Mouse (Mus musculus) CD4-positive helper T cell, adult 2 months (primary cell): ENCODE results near the gene Hoxc5.

Experiments
- DNase-seq: peaks from one replicate; pipeline ENCODE4 v3.0.0-alpha.2; 2012; ENCODE audit warnings: low read depth, missing footprints, low spot score

Hoxc5 gene

DNA sequence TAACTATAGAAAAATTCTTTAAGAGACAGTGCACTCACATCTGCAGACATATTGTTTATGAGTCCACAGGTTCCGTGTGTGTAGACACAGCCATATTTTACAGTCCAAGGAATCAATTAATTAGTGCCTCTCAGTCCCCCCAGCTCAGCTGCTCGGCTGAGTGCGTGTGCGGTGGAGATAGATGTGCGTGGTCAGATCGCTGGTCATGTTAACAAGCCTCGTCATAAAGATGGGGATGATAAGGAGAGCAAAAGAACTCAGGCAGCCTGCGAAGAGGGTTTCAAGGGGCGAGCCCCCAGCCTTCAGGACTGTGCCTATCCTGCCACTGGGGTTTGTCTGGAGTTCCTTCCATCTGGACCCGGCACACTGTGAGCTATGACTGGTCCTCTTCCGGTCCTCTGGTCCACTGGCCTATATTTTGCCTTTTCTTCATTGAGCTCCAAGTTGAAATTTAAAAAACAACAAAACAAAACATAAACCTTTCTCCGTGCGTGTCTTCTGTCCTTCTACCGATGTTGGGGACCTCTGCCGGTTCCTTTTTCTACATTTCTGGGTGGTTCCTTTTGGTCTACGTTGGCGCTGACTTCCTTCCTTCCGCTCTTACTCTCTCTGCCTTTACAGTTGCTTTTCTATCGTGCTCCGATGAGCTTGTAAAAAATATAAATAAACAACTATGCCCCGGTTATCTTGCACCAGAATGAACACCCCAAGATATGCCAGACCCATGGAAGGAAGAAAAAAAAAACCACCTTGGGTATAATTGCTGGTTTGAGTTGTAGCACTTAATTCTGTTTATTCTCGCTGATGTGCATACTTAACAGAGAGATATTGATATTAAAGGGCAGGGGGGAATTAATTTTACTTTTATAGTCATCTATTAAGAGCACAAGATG lies 21.8 kb upstream of the Hoxc5 start:
- no peak for DNase-seq

DNA sequence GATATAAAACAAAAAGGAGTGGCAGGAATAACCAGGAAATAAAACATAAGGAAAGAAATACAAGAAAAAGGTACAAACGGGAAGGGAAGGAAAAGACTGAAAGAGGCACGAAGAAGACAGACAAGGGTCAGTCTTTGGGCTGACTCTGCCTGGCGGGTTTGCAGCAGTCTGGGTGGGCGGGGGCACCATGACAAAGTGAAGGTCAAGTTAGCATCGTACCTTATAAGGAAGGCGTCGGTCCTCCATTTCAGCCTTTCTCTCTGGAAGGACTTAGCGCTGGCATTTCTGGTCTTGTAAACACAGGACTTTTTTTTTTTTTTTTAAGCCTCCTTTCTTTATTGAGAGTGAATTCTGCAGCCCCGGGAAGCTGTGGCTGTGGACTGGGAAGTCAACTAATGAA lies 20.0 kb upstream of the Hoxc5 start:
- DNase-seq: no peak

DNA sequence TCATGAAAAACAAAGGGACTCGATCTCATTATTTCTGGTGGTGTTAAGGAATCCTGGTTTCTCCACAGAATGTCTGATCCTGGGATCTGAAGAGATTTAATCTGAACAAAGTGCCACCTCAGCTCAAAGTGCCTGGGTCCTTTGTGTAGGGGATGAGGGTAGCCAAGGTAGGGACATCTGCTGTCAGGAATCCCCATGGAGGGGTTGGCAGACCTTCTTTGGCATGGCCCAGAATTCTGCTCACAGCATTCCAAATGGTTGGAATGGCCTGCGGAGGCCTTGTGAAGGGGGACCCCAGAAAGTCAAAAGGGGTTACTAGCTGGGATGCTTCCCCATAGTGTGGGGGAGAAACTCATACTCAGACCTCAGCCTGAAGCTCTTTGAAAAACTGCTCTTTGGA lies 18.4 kb upstream of the Hoxc5 start:
- no peak for DNase-seq

DNA sequence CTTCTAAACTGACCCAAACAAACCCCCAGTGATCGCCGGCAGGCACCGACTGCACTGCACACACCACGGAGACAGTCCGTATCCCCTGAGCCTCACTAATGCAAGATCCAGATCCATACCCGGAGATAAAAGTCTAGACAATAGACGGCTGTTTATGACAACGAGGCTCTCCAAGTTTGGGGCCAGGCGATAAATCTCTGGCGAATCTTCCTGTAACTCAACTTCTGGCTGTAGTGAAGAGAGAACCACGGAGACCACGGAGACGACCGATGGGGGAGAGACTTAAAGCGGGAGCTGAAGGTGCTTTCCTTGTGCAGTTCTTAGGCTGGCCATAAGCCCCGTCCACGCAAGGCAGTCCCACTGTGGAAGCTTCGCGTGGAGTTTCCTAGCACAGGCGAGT lies 17.5 kb upstream of the Hoxc5 start:
- no peak for DNase-seq

DNA sequence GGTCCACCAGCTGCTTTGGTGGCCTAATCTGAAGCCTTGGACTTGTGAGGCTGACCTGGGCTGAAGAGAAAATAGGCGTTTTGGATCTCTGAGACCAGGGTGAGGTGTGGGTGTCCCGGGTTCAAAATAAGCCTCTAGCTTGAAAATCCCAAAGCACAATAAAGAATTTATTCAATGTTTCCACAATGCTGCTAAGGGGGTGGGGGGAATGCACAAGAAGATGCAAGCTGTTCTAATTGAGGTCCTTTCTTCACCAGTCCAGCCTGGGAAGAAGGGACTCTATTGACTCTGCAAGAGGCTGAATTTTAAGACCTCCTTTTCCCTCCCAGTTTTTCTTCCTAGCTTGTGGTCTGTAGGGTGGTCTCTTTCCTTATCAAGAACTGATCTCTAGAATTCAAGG lies 16.4 kb upstream of the Hoxc5 start:
- no peak for DNase-seq

DNA sequence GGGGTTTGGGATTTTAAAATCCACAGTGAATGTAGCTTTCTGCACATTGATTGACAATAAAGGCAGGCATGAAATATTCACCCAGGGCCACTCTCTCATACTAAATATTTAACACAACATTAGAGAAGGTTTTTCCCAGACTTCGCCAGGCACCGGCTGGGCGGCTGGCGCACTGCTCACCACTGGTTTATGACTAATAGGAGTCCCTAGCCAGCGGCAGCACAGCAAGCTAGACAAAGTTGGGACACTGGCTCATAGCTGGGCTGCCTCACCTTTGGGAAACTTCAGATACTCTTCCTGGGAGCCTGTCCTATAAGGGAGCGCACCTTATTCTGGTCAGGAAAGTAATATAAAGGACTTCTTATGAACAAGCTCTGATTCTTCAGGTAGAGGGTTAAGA lies 13.7 kb upstream of the Hoxc5 start:
- no peak for DNase-seq

DNA sequence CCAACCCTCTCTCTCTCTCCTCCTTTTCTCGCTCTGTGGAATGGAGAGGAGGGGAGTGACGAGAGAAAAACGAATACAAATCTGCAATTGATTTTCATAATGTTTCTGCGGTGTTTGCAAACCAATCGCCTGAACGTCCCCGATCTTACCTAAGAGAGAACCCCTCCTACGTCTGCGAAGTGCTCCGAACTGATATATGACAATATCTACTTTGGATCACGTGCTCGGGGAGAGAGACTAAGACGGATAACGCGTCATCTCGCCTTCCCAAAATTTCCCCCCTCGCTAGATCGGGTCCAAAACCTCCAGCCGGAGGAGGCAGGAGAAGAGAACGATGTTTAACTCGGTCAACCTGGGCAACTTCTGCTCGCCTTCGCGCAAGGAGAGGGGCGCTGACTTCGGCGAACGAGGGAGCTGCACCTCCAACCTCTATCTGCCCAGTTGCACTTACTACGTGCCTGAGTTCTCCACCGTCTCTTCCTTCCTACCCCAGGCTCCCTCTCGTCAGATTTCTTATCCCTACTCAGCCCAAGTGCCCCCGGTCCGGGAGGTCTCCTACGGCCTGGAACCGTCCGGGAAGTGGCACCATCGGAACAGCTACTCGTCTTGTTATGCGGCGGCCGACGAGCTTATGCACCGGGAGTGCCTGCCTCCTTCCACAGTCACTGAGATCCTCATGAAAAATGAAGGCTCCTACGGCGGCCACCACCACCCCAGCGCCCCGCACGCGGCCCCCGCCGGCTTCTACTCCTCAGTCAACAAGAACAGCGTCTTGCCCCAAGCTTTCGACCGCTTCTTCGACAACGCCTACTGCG lies 12.8 kb upstream of the Hoxc5 start, which contains the start of gene Hoxc11:
Gene Hoxc11, plus strand, starts transcription at position 236 of the 815 bp plus-strand sequence.
- DNase-seq: no peak

DNA sequence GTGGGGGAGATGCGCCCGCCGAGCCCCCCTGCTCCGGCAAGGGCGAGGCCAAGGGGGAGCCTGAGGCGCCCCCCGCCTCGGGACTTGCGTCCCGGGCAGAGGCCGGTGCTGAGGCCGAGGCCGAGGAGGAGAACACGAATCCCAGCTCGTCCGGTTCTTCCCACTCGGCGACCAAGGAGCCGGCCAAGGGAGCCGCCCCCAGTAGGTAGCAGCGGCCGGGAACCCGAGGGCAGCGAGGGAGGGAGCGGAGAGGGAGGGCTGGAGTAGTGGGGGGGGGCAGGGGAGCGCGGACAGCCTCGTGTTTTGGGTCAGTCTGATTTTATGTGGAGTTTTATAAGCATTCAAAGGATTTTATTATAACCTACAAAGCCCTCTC lies 12.2 kb upstream of the Hoxc5 start:
- no peak for DNase-seq

DNA sequence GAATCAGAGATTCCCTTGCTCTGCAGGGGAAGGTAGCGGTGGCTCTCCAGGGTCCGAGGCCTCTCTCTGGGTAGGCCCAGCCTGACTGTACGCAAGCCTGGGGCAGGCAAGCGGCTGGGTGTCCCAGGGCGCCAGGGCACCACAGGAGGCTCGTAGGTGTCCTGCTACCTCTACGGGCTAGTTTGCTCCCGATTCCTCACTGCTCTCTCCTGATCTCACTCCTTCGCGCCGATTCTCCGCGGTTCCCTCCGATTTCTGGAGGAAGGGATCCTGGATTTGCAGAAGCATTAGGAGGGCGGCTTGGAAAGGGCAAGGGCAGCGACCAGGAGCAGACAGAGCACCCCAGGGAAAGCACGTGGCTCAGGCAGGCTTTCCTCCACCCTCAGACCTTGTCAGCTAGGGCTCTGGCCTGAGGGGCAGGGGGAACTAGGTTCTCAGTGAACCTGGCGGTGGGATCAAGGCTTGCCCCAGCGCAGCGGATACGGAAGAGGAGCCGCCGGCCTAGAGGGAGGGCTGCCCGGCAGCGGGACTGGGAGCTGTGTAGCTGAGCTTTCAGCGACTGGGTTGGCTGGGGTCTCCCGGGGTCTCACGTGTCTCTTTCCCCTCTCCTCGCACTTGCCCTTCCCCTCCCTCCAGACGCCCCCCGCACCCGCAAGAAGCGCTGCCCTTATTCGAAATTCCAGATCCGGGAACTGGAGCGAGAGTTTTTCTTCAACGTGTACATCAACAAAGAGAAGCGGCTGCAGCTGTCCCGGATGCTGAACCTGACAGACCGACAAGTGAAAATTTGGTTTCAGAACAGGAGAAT lies 11.2 kb upstream of the Hoxc5 start:
- no peak for DNase-seq

DNA sequence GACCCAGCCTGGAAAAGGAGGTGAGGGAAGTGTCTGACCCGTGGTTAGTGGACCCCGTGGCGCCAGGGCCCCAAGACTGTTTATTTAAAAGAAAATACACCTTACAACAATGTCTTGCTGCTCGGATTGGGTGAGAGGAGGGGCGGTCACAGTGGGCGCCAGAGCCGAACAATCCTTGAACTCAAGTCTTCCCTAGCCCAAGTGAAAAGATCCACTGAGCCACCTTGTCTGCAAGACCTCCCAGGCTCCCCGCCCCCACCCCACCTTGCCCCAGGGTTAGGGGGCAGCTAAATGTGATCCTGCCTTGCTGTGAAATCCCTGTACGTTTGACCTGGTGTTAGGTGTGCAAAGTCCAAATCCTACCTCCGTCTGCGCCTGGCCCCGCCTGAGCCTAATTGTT lies 10.3 kb upstream of the Hoxc5 start:
- DNase-seq: no peak

DNA sequence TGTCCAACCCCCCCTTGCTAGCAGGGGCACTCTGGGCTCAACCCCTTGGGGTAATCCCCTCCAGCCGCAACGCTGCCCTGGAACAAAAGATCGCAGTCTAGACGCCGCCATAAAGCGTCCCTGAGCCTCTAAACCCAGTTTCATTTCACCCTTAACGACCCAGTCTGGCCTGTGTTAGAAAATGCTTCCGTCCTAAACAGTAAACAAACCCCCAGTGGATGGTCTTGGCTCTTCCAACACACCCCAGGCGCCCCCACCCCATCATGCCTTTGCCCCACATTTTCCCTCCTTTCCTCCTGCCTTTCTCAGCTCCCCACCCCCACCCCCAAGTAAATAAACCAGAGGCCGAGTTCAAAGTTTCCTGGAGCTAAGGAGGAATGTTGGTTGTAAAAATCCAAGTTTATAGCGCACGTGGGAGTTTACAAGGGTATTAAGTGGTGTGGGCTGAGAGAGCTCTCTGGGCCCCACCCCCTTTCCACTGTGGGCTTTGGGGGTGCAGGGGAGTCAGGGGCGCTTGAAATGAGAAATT lies 7.5 kb upstream of the Hoxc5 start:
- no peak for DNase-seq

DNA sequence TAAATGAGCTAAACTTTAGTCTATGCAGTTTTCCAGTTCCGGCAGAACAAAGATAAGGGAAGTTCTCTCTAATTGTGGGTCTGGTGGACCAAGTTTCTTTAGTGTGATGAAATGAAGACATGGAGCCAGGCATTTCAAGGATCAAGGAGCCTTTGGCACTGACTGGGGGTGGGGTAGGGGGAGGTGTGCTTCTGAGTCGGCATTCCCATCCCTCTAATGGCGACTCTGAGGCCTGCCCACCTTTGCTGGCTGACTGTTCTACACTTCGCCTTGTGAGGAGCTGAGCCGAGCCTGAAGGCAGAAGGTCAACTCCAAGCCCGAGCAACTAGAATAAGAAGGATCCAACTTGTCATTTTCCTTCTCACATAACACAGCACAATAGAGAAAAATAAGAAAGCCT lies 5.5 kb upstream of the Hoxc5 start:
- no peak for DNase-seq

DNA sequence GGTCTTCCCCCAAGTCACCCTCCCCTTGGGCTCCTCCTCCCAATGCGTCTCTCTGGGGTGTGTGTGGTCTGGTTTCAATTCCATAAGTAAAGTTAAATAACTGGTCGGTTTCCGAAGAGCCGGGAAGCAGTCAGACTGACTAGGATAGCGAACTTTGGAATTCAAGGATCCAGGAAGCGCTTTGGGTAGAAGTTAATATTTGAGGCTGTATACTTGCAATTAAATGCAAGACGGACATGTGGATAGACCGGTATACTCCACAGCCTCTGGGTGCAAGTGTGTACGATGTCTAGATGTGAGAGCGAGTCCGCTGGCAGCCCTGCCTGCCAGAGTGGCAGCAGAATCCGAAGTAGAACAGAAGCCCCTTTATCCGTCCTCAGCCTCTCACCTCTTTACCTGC lies 4.8 kb upstream of the Hoxc5 start:
- no peak for DNase-seq

DNA sequence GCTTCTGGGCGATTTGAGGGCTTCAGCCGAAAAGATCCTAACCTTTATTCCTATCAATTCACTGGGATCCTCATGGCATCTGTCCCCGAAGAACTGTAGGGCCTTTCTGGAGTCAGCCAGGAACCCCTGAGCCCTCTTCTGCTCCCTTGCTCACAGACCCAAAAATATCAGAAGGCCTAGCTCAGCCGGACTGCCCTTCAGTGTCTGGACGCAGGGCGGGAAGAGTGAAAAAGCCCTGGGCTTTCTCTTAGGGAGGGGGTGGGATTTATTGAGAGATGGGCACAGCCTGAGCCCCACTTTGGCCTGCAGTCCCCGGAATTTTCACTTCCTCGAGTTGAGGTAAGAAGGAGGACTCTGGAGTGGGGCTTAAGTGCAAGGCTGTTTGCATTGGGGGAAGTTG lies 4.0 kb upstream of the Hoxc5 start:
- DNase-seq: no peak

DNA sequence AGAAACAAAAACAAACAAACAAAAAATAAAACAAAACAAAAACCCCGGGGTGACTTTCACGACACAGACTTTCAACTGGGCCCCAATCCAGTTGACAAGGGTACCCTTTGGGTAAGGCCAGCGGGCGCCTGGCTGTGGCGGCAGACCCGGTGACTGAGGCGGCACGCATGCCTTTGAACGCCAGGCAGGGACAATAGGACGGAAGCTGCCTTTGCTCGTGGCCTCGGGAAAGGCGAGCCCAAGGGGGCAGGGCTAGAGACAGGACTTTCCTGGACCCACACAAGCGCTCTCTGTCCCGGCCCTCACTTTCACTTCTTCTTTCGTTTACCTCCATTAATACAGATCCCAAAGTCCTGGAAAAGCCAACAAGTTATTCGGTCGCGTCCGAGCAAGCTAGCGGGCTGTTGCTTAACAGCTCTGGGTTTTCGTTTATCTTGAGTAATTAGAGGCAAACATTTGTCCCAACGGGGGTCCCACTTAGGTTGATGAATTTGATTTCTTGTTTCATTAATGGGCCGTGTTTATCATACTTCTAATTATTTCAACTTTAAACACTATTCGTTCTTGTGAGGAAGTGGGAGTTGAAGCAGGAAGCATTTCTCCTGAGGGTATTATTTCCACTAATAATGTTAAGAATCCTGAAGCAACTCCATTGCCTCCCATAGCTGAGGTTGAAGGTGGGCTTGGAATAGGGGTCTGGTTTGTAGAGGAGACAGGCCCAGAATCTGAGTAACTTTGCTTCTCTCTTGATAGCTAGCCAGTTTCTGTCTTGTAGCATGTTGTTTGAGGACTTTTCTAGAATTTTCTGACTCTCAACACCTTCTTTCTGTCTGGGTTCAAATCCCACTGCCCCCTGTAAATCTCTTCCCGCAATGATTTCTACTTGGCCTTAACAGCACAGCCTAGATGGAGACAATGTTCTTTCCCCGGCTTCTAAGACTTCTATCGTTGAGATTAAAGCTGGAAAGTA lies 3.3 kb upstream of the Hoxc5 start:
- DNase-seq: no peak

DNA sequence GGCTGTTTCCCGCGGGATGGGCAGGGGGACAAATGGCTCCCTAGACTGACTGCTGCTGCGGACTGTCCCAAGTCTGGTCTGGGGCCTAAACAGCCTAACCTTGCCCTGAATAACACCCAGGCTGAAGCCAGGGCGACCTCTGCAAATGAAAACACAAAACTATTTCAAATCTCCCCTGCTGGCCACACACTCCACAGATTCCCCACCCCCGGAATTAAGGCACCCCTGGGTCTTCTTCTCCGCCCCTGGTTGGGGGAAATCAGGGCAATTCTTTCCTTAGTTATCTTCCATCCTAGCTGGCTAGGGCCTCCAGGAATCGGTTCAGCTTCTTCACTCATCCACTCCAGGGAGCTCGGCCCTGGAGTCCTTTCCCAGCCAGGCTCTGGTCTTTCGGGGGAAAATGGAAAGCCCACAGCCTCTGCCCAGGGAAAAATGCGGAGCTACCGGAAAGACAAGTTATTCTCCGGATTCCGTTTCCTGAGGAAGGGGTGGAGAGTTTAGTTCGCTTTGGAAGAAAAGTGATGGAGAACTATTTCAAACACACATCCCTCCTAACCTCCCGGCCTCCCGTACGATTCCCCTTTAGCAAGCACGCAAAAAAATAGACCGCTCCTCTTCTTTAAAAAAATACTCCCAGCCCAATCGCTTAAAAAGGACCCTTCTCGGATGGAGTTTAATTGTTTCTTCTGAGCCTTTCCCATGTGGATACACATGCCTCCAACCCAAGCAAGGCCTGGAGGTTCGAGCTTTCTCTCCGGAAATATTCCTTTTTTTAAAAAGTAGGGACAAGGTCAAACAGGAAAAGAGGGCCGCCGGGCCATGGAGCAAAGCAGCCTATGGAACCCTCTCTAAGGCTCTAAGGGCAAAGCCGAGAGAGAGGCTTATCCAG lies 2.0 kb upstream of the Hoxc5 start:
- DNase-seq: no peak

DNA sequence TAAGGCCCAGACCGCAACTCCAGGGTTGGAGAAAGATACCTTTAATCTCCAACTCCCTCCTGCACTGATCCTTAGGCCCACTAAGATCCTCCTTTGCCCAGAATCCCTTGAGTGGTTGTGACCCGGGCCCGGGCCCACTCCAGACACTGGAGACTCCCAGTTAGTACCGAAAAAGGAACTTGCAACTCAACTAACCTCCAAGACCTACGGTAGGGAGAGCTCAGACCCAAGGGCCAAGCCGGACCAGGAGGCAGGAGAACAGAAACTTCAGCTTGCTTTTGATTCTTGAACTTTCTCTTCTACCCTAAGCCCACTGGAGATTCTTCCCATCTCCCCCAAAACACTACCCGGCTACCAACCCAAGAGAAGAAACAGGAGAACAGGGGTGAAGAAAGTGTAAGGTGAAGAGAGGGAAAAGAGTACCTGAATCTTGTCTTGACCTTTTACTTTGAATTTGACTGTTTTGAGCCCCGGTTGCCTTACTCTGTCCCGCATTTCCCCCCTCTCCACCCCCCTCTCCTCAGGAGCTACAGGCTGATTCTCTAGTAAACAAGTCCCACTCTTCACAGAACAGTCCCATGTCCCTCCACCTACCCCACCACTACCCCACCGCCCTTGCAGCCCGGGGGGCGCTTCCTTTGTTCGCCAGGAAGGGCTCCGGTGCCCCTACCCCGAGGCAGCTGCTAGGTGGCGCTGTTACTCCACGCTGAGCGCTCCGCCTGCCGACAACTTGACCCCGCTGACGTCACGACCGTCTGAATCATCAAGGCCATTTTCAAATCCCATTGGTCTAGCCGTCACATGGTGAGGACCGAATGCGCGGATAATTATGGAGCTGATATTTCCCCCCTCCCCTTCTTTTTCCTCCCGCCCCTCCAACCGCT lies 1.1 kb upstream of the Hoxc5 start:
- peak; percentile 68 for DNase-seq

DNA sequence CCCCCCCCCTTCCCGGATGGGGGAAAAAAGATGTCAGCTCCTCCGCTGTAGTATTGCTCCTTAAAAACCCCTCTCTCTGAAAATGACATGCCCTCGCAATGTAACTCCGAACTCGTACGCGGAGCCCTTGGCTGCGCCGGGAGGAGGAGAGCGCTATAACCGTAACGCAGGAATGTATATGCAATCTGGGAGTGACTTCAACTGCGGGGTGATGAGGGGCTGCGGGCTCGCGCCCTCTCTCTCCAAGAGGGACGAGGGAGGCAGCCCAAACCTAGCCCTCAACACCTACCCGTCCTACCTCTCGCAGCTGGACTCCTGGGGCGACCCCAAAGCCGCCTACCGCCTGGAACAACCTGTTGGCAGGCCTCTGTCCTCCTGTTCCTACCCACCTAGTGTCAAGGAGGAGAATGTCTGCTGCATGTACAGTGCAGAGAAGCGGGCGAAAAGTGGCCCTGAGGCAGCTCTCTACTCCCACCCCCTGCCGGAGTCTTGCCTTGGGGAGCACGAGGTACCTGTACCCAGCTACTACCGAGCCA lies 399 bp upstream of the Hoxc5 start, which contains the start of gene Hoxc10:
Gene Hoxc10, plus strand, starts transcription at position 21 of the 536 bp plus-strand sequence.
- no peak for DNase-seq
